ENCODE assay signal across 8 mouse cellular contexts in the genomic region with DNA sequence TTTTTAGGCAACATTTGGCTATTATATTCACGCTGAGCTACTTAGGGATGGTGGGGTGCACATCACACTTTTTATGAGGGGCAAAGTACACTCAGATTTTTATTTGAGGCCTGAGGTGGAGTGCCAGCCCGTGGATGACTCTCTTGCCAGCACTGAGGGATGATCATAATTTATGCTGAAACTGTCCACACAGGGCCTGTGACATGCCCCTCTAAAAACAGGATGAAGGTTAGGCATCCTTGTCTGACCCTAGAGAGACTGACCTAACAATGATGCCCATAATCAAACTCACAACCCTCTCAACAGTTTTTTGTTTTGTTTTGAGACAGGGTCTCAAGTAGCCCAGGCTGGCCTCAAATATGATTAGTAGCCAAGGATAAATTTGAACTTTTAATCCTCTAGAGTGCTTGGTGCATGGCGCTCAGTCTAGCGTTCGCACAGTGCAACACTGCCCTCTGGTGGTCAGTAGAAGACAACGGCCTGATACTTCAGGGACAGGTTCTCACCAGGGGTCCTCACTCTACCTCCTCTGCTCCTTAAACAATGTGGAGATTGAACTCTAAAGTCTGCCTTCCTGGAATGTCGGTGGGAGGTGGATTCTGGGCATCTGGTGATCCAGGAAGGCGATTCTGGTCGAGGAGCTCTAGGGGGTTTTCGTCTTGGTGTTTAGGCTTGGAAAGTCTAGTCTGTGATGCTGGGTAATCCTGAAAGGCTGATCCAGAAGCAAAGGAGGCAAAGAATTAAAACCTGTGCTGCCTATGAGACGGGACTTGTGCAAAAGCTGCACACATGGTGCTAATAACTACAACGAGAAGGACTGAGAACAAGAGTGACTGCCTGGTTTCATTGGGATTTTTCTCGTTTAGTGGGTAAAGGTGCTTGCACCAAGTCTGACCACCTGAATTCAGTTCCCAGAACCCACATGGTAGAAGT. TPM values are rescaled to one million over a fixed set of nuclear protein-coding genes. Genes with fewer than 3 reads are reported as not detected.
DNase-seq lines count a peak whose midpoint lies in the region; ATAC-seq lines count a peak whose summit lies in the region.

No protein-coding gene starts in this region.

- H3K36me3 ChIP-seq in heart, embryonic 12.5 days = no peaks in the 10 kb centered on the region
- H3K36me3 ChIP-seq in forebrain, embryonic 14.5 days (ENCODE audit: control insufficient read depth, insufficient read depth, low read length) = no peaks in the 10 kb centered on the region
- no peaks in the 10 kb centered on the region for H3K36me3 ChIP-seq in limb, embryonic 10.5 days
- no peaks in the 10 kb centered on the region for H3K36me3 ChIP-seq in midbrain, embryonic 16.5 days (ENCODE audit: control insufficient read depth, insufficient read depth, low read length)

- 21% methylated on average over 13 of the region's 13 CpGs for WGBS in heart, embryonic 12.5 days
- WGBS in forebrain, embryonic 14.5 days = 20% methylated on average over 13 of the region's 13 CpGs
- 19% methylated on average over 13 of the region's 13 CpGs for WGBS in limb, embryonic 10.5 days
- 22% methylated on average over 13 of the region's 13 CpGs for WGBS in midbrain, embryonic 16.5 days

- H3K27me3 ChIP-seq in heart, embryonic 12.5 days (replicated peaks) = 0 out of 2 replicates have a peak, but pooled peaks cover 3% of the 10 kb centered on the region
- H3K27me3 ChIP-seq in forebrain, embryonic 14.5 days (replicated peaks; ENCODE audit: control insufficient read depth, insufficient read depth, low read length) = no peaks in the 10 kb centered on the region
- H3K27me3 ChIP-seq in limb, embryonic 10.5 days (ENCODE audit: low read depth, poor library complexity, severe bottlenecking) = peaks cover 28% of the 10 kb centered on the region; the same call in 1 of the 2 replicates
- H3K27me3 ChIP-seq in midbrain, embryonic 16.5 days (ENCODE audit: control insufficient read depth, insufficient read depth, low read depth, low read length) = peaks cover 4% of the 10 kb centered on the region; the same call in 1 of the 2 replicates

- H3K4me3 ChIP-seq in heart, embryonic 12.5 days = no peak overlapping the region
- H3K4me3 ChIP-seq in forebrain, embryonic 14.5 days (ENCODE audit: low read depth, low read length) = no peak overlapping the region
- H3K4me3 ChIP-seq in limb, embryonic 10.5 days = no peak overlapping the region
- H3K4me3 ChIP-seq in midbrain, embryonic 16.5 days (ENCODE audit: low read depth, low read length) = no peak overlapping the region

- DNase-seq in heart, adult 11 months = peak; percentile 90
- DNase-seq in cerebellum, adult 11 months = peak; percentile 63
- peak; percentile 90 for DNase-seq in forebrain, embryonic 14.5 days (ENCODE audit: low spot score)
- DNase-seq in induced T-regulatory cell, adult 2 months (ENCODE audit: low read depth) = peak; percentile 82
- DNase-seq in limb, embryonic 10.5 days (ENCODE audit: low spot score) = peak; percentile 86
- DNase-seq in spleen, postnatal 14 days (ENCODE audit: low spot score in 2 of 2) = peak; percentile 11 to 54

- H3K9ac ChIP-seq in heart, embryonic 12.5 days = no peak overlapping the region
- no peak overlapping the region for H3K9ac ChIP-seq in forebrain, embryonic 14.5 days (ENCODE audit: low read length)
- no peak overlapping the region for H3K9ac ChIP-seq in midbrain, embryonic 16.5 days (ENCODE audit: low read depth, low read length)

- no peak overlapping the region for H3K4me2 ChIP-seq in heart, embryonic 12.5 days
- no peak overlapping the region for H3K4me2 ChIP-seq in forebrain, embryonic 14.5 days (ENCODE audit: low read length)
- H3K4me2 ChIP-seq in midbrain, embryonic 16.5 days (ENCODE audit: low read length) = no peak overlapping the region

- no peak overlapping the region for H3K27ac ChIP-seq in heart, embryonic 12.5 days (ENCODE audit: poor library complexity, severe bottlenecking)
- no peak overlapping the region for H3K27ac ChIP-seq in forebrain, embryonic 14.5 days (ENCODE audit: low read depth, low read length)
- H3K27ac ChIP-seq in limb, embryonic 10.5 days = no peak overlapping the region
- no peak overlapping the region for H3K27ac ChIP-seq in midbrain, embryonic 16.5 days (ENCODE audit: low read length)

- no peak; the same call in 1 of the 2 replicates for ATAC-seq in heart, embryonic 12.5 days (ENCODE audit: insufficient number of reproducible peaks, low FRiP score)
- ATAC-seq in forebrain, embryonic 14.5 days = peak; percentile 83
- ATAC-seq in midbrain, embryonic 16.5 days = peak; percentile 80

- H3K9me3 ChIP-seq in heart, embryonic 12.5 days (replicated peaks) = no peaks in the 10 kb centered on the region
- no peaks in the 10 kb centered on the region for H3K9me3 ChIP-seq in forebrain, embryonic 14.5 days (replicated peaks; ENCODE audit: control insufficient read depth, low read length)
- H3K9me3 ChIP-seq in limb, embryonic 10.5 days (replicated peaks) = no peaks in the 10 kb centered on the region
- no peaks in the 10 kb centered on the region for H3K9me3 ChIP-seq in midbrain, embryonic 16.5 days (replicated peaks; ENCODE audit: control insufficient read depth, low read length, poor library complexity, severe bottlenecking)

- H3K4me1 ChIP-seq in heart, embryonic 12.5 days (replicated peaks) = peaks cover 10% of the 10 kb centered on the region
- no peaks in the 10 kb centered on the region for H3K4me1 ChIP-seq in forebrain, embryonic 14.5 days (ENCODE audit: control insufficient read depth, insufficient read depth, low read length)
- peaks cover 49% of the 10 kb centered on the region for H3K4me1 ChIP-seq in limb, embryonic 10.5 days
- H3K4me1 ChIP-seq in midbrain, embryonic 16.5 days (ENCODE audit: control insufficient read depth, insufficient read depth, low read length) = no peaks in the 10 kb centered on the region

RNA-seq across cellular contexts. Expression of a gene that starts 52.7 kb away (rescaled TPM):
- not detected in 2 replicates for polyA plus RNA-seq in heart, embryonic 12.5 days (2016; fragmentation: Nextera tagmentation; extraction: Ambion mirVana)
- polyA plus RNA-seq in forebrain, embryonic 14.5 days (2014; fragmentation: Nextera tagmentation; extraction: Ambion mirVana) = not detected in 2 replicates
- polyA plus RNA-seq in limb, embryonic 10.5 days (2016; fragmentation: Nextera tagmentation; extraction: Ambion mirVana) = not detected in 2 replicates
- not detected in 2 replicates for polyA plus RNA-seq in midbrain, embryonic 16.5 days (2015; fragmentation: Nextera tagmentation; extraction: Ambion mirVana)

Comparison
In these comparisons a context has a peak if more than half of its experiments do, and no peak if none do; other contexts are left out.
1. DNase-seq: peak in every context shown above with its lines; median percentile 90 in heart, adult 11 months; 90 in forebrain, embryonic 14.5 days; 86 in limb, embryonic 10.5 days; 82 in induced T-regulatory cell, adult 2 months; 63 in cerebellum, adult 11 months; 32 in spleen, postnatal 14 days.